Mouse (Mus musculus) megakaryocyte progenitor cell, adult 5-6 weeks (primary cell): ENCODE data around the gene Aqp9. TPM values are rescaled to one million over a fixed set of nuclear protein-coding genes. Genes with fewer than 3 reads are reported as not detected.

Source experiments
- ATAC-seq: replicated peaks from 2 replicates; pipeline ENCODE4 v1.8.0; 2016; ENCODE audit warnings: mild to moderate bottlenecking, moderate TSS enrichment, inconsistent platforms; ENCODE audit not compliant: poor library complexity
- total RNA-seq, 2 experiments: library from RNA; stranded (forward) in 1 of 2; stranded (reverse) in 1 of 2; fragments of 157-497, 149-512 nt in 1 of 2; fragments of 200-1000 nt in 1 of 2; gene quantifications; 2 replicates each; pipeline versions ENCODE4 v1.2.3 to v1.2.4; 2015 to 2017

The Aqp9 gene
- 3.2 and 6.5 TPM in 2 replicates for total RNA-seq (2015)
- 4.9 and 8.6 TPM in 2 replicates for total RNA-seq (2017)

DNA sequence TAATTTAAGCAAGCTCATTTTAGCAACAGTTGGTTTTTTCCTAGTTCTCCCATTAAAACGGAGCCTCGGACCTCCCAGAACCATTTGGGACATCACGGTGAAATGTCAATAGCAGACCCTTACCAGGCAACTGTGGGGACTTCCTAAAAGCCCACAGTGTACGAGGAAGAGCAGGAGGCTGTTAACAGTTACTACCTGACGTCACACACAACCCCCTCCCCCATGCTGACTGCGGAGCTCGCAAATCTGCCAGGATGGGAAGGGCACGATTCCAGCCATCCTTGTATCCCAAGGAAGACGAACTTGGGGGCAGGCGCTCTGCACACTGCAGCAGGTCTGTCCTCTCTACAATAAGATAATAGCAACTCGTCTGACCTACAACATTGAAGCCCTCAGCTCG lies at the start of gene Aqp9:
TSS of gene Aqp9 (minus strand) at position 172 of the 400 bp plus-strand sequence.
- ATAC-seq: no peak

- no peak for ATAC-seq
Measured at GRCm38 (mm10) chr9:71217793-71218095, 49.3 kb upstream of the Aqp9 start.

GRCm38 (mm10) chr9:71216996-71217792 lies 48.7 kb upstream of the Aqp9 start:
- ATAC-seq: no peak

DNA sequence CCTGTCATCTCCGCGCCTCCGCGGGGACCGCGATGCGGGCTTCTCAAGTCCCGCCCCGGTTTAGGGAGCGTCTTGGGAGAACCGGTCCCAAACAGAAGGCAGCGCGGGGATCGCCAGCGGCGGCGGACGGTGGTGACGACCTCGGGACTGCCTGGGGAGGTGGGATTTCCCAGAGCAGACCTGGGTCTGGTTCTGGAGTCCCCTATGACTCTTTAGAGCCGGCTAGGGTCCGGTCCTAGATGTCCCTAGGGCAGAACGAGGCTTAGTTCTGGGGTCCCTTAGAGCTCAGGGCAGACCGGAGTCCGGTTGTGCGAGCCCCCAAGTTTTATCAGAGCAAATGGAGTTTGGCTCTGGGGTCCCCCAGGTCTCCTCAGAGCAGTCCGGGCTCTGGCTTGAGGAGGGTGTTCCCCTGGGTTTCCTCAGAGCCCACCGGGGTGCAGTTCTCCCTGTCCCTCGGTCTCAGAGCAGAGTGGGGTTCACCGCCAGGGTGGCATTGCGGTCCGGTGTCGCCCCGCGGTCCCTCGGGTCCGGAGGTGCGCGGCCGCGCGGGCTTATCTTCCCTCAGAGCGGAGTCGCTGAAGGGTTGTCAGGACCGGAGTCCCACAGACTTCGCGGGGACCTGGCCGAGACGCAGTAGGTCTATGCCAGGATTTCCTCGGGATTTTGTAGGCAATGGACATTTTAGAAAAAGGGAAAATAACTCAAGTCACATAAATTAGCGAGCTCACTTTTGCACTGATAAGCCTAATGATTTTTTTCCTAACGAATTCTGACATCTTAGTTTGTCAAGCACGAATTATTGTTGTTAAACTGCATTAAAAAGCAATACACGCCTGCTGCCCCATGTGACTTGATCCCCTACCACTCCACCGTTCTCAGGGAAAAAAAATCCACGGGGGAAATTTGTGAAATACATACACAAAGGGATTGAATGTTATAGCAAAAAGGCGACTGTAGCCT lies 47.8 kb upstream of the Aqp9 start:
- ATAC-seq: no peak

- peak; percentile 82 for ATAC-seq
Measured at GRCm38 (mm10) chr9:71215248-71216035, 47.0 kb upstream of the Aqp9 start, which contains the start of gene Aldh1a2. TSS of gene Aldh1a2 (plus strand) at chr9:71215789.

- peak; percentile 59 for ATAC-seq
Measured at GRCm38 (mm10) chr9:71213636-71214035, 45.2 kb upstream of the Aqp9 start.

DNA sequence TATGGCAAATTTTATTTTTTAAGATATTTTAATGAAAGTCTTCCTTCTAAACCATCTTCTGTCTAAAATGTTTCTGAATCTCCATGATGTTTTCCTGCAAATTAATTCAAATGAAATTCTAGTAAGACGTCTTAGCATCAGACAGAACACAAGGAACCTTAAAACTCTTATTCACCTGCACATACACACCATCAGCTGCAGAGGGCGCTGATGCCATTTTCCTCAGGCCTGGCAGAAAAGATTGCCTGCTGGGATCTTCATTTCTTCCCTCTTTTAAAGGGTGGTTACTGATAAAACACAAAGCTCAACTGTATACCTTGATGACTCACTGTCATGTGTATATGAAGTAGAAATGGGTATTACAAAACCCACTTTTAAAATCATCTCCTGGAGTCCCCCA lies 42.4 kb upstream of the Aqp9 start:
- ATAC-seq: peak; percentile 61; the same call in 1 of the 2 replicates

- ATAC-seq: no peak
Measured at GRCm38 (mm10) chr9:71209299-71209698, 40.8 kb upstream of the Aqp9 start.

GRCm38 (mm10) chr9:71202265-71202664 lies 33.8 kb upstream of the Aqp9 start:
- ATAC-seq: no peak

DNA sequence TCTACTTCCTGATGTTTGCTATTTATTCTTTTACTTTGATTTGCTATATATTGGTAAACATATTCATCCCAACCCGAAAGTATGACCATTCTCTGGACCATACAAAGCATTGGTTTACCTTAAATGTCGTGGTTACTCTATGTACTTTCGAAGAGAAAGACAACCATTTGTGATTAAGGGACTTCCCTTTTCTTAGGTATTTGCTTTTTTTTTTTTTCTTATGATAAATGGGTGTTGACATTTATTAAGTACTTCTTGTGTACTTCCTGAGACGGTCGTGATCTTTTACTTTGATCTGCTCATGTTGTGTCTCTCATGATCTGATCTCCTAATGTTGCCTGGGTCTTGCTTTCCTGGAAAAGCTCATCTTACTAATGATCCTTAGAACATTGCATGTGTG lies 30.3 kb upstream of the Aqp9 start:
- no peak for ATAC-seq

DNA sequence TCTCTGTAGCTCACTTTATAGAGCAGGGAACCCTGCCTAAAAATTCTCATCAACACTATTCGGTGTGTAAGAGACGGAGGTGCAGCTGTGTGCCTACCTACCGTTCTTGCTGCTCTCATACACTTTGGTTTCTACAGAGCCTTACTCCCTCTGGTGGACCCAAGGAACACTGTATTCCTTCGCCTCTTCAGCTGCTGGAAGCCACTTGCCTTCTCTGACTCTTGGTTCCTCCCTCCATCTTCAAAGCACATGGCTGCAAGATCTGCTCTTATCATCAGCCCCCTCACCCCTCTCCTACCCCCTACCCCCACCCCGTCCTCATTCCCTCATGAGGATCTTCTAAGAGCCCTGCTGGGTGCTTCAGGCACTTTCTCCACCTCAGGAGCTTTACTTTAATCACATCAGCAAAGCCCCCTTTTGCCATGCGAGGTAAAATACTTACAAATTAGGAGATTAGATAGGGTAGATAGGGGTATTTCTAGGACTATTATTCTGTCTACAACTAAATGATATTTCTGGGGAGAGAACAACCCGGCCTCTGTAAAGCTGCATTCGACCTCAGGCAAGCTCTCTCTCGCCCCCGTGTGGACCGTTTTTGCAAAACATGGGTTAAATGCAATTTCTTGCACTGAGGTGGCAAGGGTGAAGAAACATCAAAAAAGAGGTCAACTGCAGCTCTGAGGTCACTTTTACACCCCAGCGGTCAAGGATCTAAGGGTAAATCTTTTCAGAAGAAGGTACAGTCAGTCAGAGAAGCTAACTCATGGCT lies 20.3 kb upstream of the Aqp9 start:
- ATAC-seq: peak; percentile 97

GRCm38 (mm10) chr9:71187396-71187795 lies 18.9 kb upstream of the Aqp9 start:
- ATAC-seq: peak; percentile 44

DNA sequence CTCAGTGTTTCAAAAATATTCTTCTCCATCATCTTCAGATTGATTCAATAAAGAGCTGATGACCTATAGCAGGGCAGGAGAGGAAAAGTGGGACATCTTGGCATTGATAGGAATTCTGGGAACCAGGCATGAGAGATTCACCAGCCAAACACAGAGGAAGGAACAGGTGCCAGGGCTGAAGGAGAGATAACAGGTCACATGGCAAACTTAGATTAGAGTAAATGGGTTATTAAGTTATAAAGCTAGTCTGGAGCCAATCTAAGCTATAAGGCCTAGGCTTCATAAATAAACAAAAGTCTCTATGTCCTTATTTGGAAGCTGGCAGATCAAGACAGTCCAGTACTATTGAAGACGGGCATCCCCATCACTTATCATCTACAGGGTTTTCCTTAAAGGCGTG lies 17.3 kb upstream of the Aqp9 start:
- no peak for ATAC-seq

DNA sequence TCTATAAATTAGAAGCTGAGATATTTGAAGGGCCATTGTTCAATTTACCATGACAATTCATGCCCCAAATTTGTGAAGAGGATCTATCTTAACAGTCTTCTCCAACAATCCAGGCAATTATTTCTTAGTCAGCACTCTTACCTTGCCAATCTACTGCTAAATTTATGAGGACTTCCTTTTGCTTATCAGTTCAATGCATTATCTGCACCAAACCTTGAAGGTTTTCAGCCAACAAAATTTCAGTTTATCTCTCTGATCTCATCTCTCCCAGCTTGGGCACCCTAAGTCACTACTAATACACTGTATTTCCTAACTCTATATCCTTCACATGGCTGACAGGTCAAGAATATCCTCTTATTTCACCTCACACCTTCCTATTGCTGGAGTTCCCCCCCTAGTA lies 16.8 kb upstream of the Aqp9 start:
- ATAC-seq: no peak

DNA sequence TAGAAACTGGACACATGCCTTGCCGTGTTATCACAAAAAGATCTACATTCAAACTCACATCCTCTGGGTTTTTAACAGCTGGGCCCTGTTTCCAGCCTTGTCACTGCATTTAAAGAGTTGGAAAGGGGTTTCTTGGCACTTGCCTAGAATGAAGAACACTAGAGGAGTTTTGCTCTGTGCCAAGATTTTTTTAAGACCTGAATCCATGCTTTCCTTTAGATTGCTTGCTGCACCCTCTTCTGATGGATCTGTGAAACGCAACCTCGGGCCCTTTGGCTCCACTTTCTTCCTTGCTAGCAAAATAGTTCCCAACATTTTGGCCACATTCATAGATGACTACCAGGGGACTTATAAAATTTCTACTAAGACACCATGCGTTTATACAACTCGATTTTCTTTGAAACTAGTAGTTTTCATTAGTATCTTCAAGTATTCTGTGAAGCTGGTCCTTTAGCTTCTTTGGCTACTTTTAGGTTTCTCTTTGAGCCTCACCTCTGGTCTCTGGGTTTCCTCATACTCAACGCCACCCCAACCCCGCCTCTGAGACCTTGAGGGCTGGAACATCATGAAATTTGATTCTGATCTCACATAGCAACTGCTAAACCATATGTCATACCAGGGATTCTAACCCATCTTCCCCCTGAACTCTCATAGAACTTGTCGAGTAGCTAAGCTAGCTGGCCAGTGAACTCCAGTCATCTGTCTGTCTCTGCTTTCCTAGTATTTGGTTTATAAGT lies 11.7 kb upstream of the Aqp9 start:
- peak; percentile 43; the same call in 1 of the 2 replicates for ATAC-seq

DNA sequence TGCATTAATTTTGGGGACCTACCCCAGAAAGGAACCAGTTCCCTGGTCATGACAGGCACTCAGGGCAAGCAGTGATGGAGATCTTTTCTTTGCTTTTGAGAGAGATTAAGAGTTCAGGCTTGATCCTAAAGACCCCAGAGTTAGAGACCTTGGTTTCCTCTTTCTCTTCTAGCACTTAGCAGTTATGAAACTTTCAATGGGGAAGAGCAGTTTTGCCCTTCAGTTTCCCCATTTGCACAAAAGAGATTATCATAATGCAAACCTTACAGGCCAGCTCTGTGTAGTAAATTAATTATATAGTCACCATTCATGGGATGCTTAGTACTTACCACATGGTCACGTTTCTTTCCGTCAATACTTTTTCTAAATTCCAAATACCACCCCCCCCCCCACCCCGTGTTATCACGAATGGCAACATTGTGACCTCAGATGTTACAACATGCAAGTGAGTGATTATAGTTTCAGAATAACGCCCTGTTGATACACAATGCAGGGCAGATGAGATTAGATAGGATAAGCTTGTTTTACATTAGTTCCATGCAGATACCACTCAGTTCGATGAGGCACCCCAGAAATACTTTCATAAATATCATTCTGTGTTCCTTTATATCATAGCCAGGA lies 10.9 kb upstream of the Aqp9 start:
- ATAC-seq: peak; percentile 73

DNA sequence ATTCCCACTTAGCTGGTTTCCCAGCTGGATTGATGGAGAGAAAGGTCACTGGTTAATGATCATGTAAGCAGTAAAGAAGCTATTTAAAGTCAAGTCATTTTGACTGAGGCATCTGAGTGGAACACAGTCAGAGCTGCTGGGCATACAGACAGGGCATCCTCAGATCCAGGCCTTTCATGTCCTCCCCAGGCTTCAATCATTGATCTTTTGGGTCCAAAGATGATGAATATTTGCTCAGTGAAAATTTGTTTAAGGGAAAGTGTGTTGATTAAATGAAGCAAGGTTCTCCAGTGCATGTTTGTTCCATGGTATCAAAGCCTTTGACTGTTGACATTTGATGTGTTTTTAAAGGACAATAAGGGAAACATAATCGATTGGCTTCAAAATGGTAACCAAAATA lies 7.2 kb upstream of the Aqp9 start:
- ATAC-seq: no peak

DNA sequence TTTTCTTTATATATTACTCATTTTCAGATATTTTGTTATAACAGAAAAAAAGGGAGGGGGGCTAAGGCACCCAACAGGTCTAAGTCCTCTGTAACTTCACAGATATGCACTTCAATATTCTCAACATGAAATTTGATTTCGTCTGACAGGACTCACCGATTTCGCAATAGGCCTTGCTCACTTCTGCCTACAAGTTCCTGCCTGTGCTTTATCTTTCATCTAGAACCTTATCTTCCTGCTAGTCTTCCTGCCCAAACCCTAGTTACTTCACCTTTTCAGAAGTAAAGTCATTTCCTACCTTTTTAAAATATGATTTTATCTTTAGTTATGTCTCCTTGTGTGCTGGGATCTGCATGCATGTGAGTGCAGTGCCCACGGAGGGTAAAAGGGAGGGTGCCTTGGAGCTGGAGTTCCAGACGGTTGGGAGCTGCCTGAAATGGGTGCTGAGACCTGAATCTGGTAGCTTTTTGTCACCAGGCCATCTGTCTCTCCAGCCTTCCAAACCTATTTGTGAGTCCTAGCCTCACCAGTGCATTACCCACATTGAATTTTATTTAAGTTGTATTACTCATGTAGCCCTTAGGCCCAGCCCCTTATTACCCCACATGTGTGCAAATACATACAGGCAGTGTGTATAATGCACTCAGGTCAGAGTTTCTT lies 6.0 kb upstream of the Aqp9 start:
- peak; percentile 58; the same call in 1 of the 2 replicates for ATAC-seq

- no peak for ATAC-seq
Measured at GRCm38 (mm10) chr9:71173533-71173932, 5.1 kb upstream of the Aqp9 start.
